Mouse (Mus musculus) heart, adult 2 months (tissue): ENCODE measurements around the gene Tfap2d.

ENCODE experiments used
- CTCF ChIP-seq: fragments of 200-600 bp; IDR thresholded peaks from 2 replicates; pipeline ENCODE4 v1.8.1; 2022; ENCODE audit warnings: antibody characterized with exemption, mild to moderate bottlenecking, moderate library complexity
- EP300 ChIP-seq: fragments of 200-500 bp; IDR thresholded peaks from 2 replicates; pipeline ENCODE4 v1.6.1; 2011; ENCODE audit warnings: low read depth, low read length, control low read depth; ENCODE audit not compliant: insufficient read depth
- POLR2A ChIP-seq: fragments of 200-500 bp; IDR thresholded peaks from 2 replicates; pipeline ENCODE4 v1.6.1; 2011; ENCODE audit warnings: mild to moderate bottlenecking, low read depth, low read length, control low read depth; ENCODE audit not compliant: insufficient read depth

DNA sequence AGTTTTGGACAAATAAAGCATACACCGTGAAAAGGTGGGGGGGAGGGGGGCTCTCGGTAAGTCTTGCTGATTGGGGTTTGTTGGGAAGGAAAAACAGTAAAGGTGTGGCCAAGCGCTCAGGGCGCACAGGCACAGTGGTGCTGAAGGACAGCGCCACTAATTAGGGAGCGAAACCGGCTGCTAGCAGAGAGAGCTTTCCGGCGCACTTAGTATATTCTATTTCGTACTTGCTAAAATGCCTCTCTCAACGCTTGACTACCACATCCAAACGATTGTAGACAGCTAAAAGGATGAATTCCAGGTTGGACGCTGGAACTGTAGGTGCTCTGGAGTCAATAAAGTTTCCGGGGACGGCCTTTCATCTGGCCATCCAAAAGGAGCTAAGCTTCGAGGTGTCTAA lies 6.9 kb downstream of the Tfap2d start:
- TF ChIP-seq CTCF (no peak), POLR2A (no peak), EP300 (no peak)
